Mouse (Mus musculus) embryo, embryonic 11.5 days (tissue): ENCODE measurements at regions not wholly inside any gene's neighbourhood (a gene's known extent, or its start where the extent isn't known, plus 50 kb on each side); places are given as distances from the start of the nearest gene placed in this dataset.

Experiments used
- DNase-seq: peaks from one replicate; pipeline ENCODE4 v3.0.0-alpha.2; 2012; ENCODE audit warnings: low read depth, low spot score

GRCm38 (mm10) chr15:56045510-56046245 is 1431.7 kb downstream of the Slc22a22 start:
- DNase-seq = no peak

- no peak for DNase-seq
Measured at GRCm38 (mm10) chr15:56043282-56043681, 1434.1 kb downstream of the Slc22a22 start.

GRCm38 (mm10) chr15:56042449-56042848 is 1435.0 kb downstream of the Slc22a22 start:
- DNase-seq = no peak

GRCm38 (mm10) chr15:56030007-56030406 is 1447.4 kb downstream of the Slc22a22 start:
- DNase-seq = no peak

- DNase-seq = no peak
Measured at GRCm38 (mm10) chr15:56027197-56027818, 1450.1 kb downstream of the Slc22a22 start.

- no peak for DNase-seq
Measured at GRCm38 (mm10) chr15:56024705-56025104, 1452.7 kb downstream of the Slc22a22 start.

GRCm38 (mm10) chr15:56023862-56024484 is 1453.5 kb downstream of the Slc22a22 start:
- DNase-seq = no peak

GRCm38 (mm10) chr15:56022315-56022714 is 1455.1 kb downstream of the Slc22a22 start:
- no peak for DNase-seq

- DNase-seq = no peak
Measured at GRCm38 (mm10) chr15:56018141-56018540, 1459.3 kb downstream of the Slc22a22 start.

- DNase-seq = no peak
Measured at GRCm38 (mm10) chr15:56017561-56017960, 1459.9 kb downstream of the Slc22a22 start.

GRCm38 (mm10) chr15:56016070-56016469 is 1461.4 kb downstream of the Slc22a22 start:
- DNase-seq = no peak

- DNase-seq = no peak
Measured at GRCm38 (mm10) chr15:56014059-56014620, 1463.3 kb downstream of the Slc22a22 start.

- DNase-seq = no peak
Measured at GRCm38 (mm10) chr15:56008603-56009174, 1468.7 kb downstream of the Slc22a22 start.

- no peak for DNase-seq
Measured at GRCm38 (mm10) chr15:56007376-56007775, 1470.0 kb downstream of the Slc22a22 start.

- no peak for DNase-seq
Measured at GRCm38 (mm10) chr15:56005361-56005760, 1472.1 kb downstream of the Slc22a22 start.

GRCm38 (mm10) chr15:56003921-56004320 is 1473.5 kb downstream of the Slc22a22 start:
- no peak for DNase-seq

- DNase-seq = no peak
Measured at GRCm38 (mm10) chr15:55999605-56000004, 1477.8 kb downstream of the Slc22a22 start.

GRCm38 (mm10) chr15:55997977-55998376 is 1479.4 kb downstream of the Slc22a22 start:
- DNase-seq = no peak

- no peak for DNase-seq
Measured at GRCm38 (mm10) chr15:55994680-55995079, 1482.7 kb downstream of the Slc22a22 start.

GRCm38 (mm10) chr15:55975843-55976242 is 1501.6 kb downstream of the Slc22a22 start:
- DNase-seq = no peak

GRCm38 (mm10) chr15:55966780-55967179 is 1510.6 kb downstream of the Slc22a22 start:
- peak; percentile 14 for DNase-seq

- DNase-seq = no peak
Measured at GRCm38 (mm10) chr15:55965296-55965695, 1512.1 kb downstream of the Slc22a22 start.
